ENCODE assay signal across 17 mouse cellular contexts in genomic region chr11:5855481-5855880, GRCm38 (mm10). TPM values are rescaled to one million over a fixed set of nuclear protein-coding genes. Genes with fewer than 3 reads are reported as not detected.
DNase-seq lines count a peak whose midpoint lies in the region; ATAC-seq and TF ChIP-seq lines count a peak whose summit lies in the region.
"Had no signal": no experiment of that assay in that cellular context is flagged by ENCODE, and none has a peak within 500 bp of the region (broad histone marks: within the 10 kb centered on the region; RNA-seq: fewer than 3 reads in every experiment).

No protein-coding gene starts in this region.

- in situ Hi-C loops in Patski (cut with MboI; ENCODE audit: low pct_unique_long_range_greater_than_20kb): loop anchor here (25.0 kb wide), 1 partner anchor 1568 kb away; no protein-coding TSS in a partner anchor

- no peaks in the 10 kb centered on the region for H3K4me1 ChIP-seq in hindbrain, embryonic 14.5 days (replicated peaks; ENCODE audit: control insufficient read depth, insufficient read depth, low read length)
- H3K4me1 ChIP-seq in hindbrain, embryonic 13.5 days (replicated peaks): peaks cover 6% of the 10 kb centered on the region; the same call in 1 of the 2 replicates
- peaks cover 43% of the 10 kb centered on the region for H3K4me1 ChIP-seq in E14TG2a.4 (replicated peaks; ENCODE audit: low read depth, low read length)
- H3K4me1 ChIP-seq in limb, embryonic 13.5 days: peaks cover 23% of the 10 kb centered on the region
- H3K4me1 ChIP-seq: forebrain, embryonic 12.5 days; neural tube, embryonic 15.5 days; stomach, embryonic 15.5 days had no signal

- H3K9ac ChIP-seq in hindbrain, embryonic 14.5 days: no peak overlapping the region
- no peak overlapping the region for H3K9ac ChIP-seq in hindbrain, embryonic 13.5 days
- 0 out of 2 replicates have a peak overlapping the region, but pooled peaks have one; percentile 21 for H3K9ac ChIP-seq in limb, embryonic 13.5 days
- H3K9ac ChIP-seq: forebrain, embryonic 12.5 days; heart, embryonic 15.5 days; liver, postnatal 0 days; neural tube, embryonic 15.5 days; stomach, embryonic 15.5 days had no signal

- H3K4me3 ChIP-seq in hindbrain, embryonic 14.5 days (replicated peaks; ENCODE audit: low read length): no peak overlapping the region
- H3K4me3 ChIP-seq in hindbrain, embryonic 13.5 days: no peak overlapping the region
- H3K4me3 ChIP-seq in E14TG2a.4 (replicated peaks; ENCODE audit: low read length): 0 out of 2 replicates have a peak overlapping the region, but pooled peaks have one; percentile 23
- H3K4me3 ChIP-seq in limb, embryonic 13.5 days: no peak overlapping the region
- H3K4me3 ChIP-seq: forebrain, embryonic 12.5 days; heart, embryonic 15.5 days; neural tube, embryonic 15.5 days; stomach, embryonic 15.5 days had no signal

- POLR2A ChIA-PET in Patski (lab: Charles Lee): interaction anchor here (0.9 to 2.4 kb wide), 2 partner anchors 20 to 22 kb away, joined by 3 to 14 read pairs; partner anchors contain the start of gene Pold2

- TF ChIP-seq CTCF in E14TG2a.4 (conservative IDR thresholded peaks at IDR 0.05; ENCODE audit: low read length): no peak
- no peak for TF ChIP-seq CTCF in Patski (IDR thresholded peaks at IDR 0.05)

- H3K27ac ChIP-seq in hindbrain, embryonic 14.5 days: no peak overlapping the region
- no peak overlapping the region for H3K27ac ChIP-seq in hindbrain, embryonic 13.5 days
- H3K27ac ChIP-seq in limb, embryonic 13.5 days: peak overlapping the region; percentile 74
- H3K27ac ChIP-seq: forebrain, embryonic 12.5 days; heart, embryonic 15.5 days; macrophage; neural tube, embryonic 15.5 days; stomach, embryonic 15.5 days had no signal

- H3K4me2 ChIP-seq in hindbrain, embryonic 14.5 days (replicated peaks): no peak overlapping the region
- H3K4me2 ChIP-seq in hindbrain, embryonic 13.5 days: no peak overlapping the region
- H3K4me2 ChIP-seq in limb, embryonic 13.5 days (replicated peaks): no peak overlapping the region
- H3K4me2 ChIP-seq: forebrain, embryonic 12.5 days; heart, embryonic 15.5 days; neural tube, embryonic 15.5 days; stomach, embryonic 15.5 days had no signal

- no peaks in the 10 kb centered on the region for H3K9me3 ChIP-seq in hindbrain, embryonic 14.5 days (ENCODE audit: control insufficient read depth, low read length)
- no peaks in the 10 kb centered on the region for H3K9me3 ChIP-seq in hindbrain, embryonic 13.5 days
- H3K9me3 ChIP-seq in E14TG2a.4 (ENCODE audit: low read length): no peaks in the 10 kb centered on the region
- peaks cover 5% of the 10 kb centered on the region; the same call in 1 of the 2 replicates for H3K9me3 ChIP-seq in limb, embryonic 13.5 days
- H3K9me3 ChIP-seq: heart, embryonic 15.5 days; neural tube, embryonic 15.5 days; stomach, embryonic 15.5 days had no signal

- ATAC-seq in hindbrain, embryonic 14.5 days (ENCODE audit: low FRiP score): no peak
- ATAC-seq in hindbrain, embryonic 13.5 days (ENCODE audit: low FRiP score): no peak
- ATAC-seq in Patski: peak; percentile 42
- ATAC-seq in limb, embryonic 13.5 days (ENCODE audit: low FRiP score, low read depth): peak; percentile 10; the same call in 1 of the 2 replicates
- ATAC-seq: activated CD4-positive, CD25-positive, alpha-beta regulatory T cell, adult 4 months; liver, postnatal 0 days had no signal

- H3K36me3 ChIP-seq in hindbrain, embryonic 14.5 days (replicated peaks; ENCODE audit: control insufficient read depth, insufficient read depth): no peaks in the 10 kb centered on the region
- no peaks in the 10 kb centered on the region for H3K36me3 ChIP-seq in hindbrain, embryonic 13.5 days
- no peaks in the 10 kb centered on the region for H3K36me3 ChIP-seq in E14TG2a.4 (ENCODE audit: insufficient read depth, low read length)
- H3K36me3 ChIP-seq in limb, embryonic 13.5 days: no peaks in the 10 kb centered on the region
- H3K36me3 ChIP-seq: forebrain, embryonic 12.5 days; heart, embryonic 15.5 days; neural tube, embryonic 15.5 days; stomach, embryonic 15.5 days had no signal

- H3K27me3 ChIP-seq in hindbrain, embryonic 14.5 days (ENCODE audit: control insufficient read depth, insufficient read depth, low read length): peaks cover 5% of the 10 kb centered on the region
- H3K27me3 ChIP-seq in hindbrain, embryonic 13.5 days: peaks cover 13% of the 10 kb centered on the region
- peaks cover 14% of the 10 kb centered on the region for H3K27me3 ChIP-seq in E14TG2a.4 (ENCODE audit: insufficient read depth, low read length)
- no peaks in the 10 kb centered on the region for H3K27me3 ChIP-seq in Patski
- H3K27me3 ChIP-seq in limb, embryonic 13.5 days: peaks cover 10% of the 10 kb centered on the region
- H3K27me3 ChIP-seq: heart, embryonic 15.5 days; stomach, embryonic 15.5 days had no signal

- CTCF ChIA-PET in Patski (lab: Charles Lee): interaction anchor here (0.8 to 3.2 kb wide), 6 partner anchors 8 to 31 kb away, joined by 3 to 15 read pairs (median 8); partner anchors contain the start of gene Pold2

- peak; percentile 47 for DNase-seq in hindbrain, embryonic 14.5 days (ENCODE audit: low spot score)
- DNase-seq in Patski (ENCODE audit: low read depth, low spot score): no peak
- no peak for DNase-seq in right cerebral cortex, postnatal 10 days (ENCODE audit: low spot score in 2 of 2)
- DNase-seq in kidney, postnatal 14 days: no peak
- DNase-seq: kidney, adult 18-20 months; liver, postnatal 0 days had no signal

RNA-seq across cellular contexts. Expression of gene Aebp1, which starts 6.3 kb away (rescaled TPM):
- polyA plus RNA-seq in hindbrain, embryonic 14.5 days (2014; fragmentation: Nextera tagmentation; extraction: Ambion mirVana): 19.7 and 24.4 TPM in 2 replicates
- 21.9 and 24.5 TPM in 2 replicates for polyA plus RNA-seq in hindbrain, embryonic 13.5 days (2015; fragmentation: Nextera tagmentation; extraction: Ambion mirVana)
- polyA plus RNA-seq in Patski (2021): 12.5 TPM
- 36.8 and 38.1 TPM in 2 replicates for polyA plus RNA-seq in limb, embryonic 13.5 days (2015; fragmentation: Nextera tagmentation; extraction: Ambion mirVana)

RNA-seq across cellular contexts. Expression of gene Polm, which starts 17.7 kb away (rescaled TPM):
- 4.7 TPM in 2 replicates for polyA plus RNA-seq in hindbrain, embryonic 14.5 days (2014; fragmentation: Nextera tagmentation; extraction: Ambion mirVana)
- 5.3 and 6.6 TPM in 2 replicates for polyA plus RNA-seq in hindbrain, embryonic 13.5 days (2015; fragmentation: Nextera tagmentation; extraction: Ambion mirVana)
- polyA plus RNA-seq in Patski (2021): 47.5 TPM
- 10.5 and 11.4 TPM in 2 replicates for polyA plus RNA-seq in limb, embryonic 13.5 days (2015; fragmentation: Nextera tagmentation; extraction: Ambion mirVana)

RNA-seq across cellular contexts. Expression of gene Pold2, which starts 22.6 kb away (rescaled TPM):
- 46.8 and 51.5 TPM in 2 replicates for polyA plus RNA-seq in hindbrain, embryonic 14.5 days (2014; fragmentation: Nextera tagmentation; extraction: Ambion mirVana)
- 54.3 and 57.0 TPM in 2 replicates for polyA plus RNA-seq in hindbrain, embryonic 13.5 days (2015; fragmentation: Nextera tagmentation; extraction: Ambion mirVana)
- 76.9 TPM for polyA plus RNA-seq in Patski (2021)
- 125 and 137 TPM in 2 replicates for polyA plus RNA-seq in limb, embryonic 13.5 days (2015; fragmentation: Nextera tagmentation; extraction: Ambion mirVana)

RNA-seq across cellular contexts. Expression of gene Myl7, which starts 43.1 kb away (rescaled TPM):
- not detected in 2 replicates for polyA plus RNA-seq in hindbrain, embryonic 14.5 days (2014; fragmentation: Nextera tagmentation; extraction: Ambion mirVana)
- polyA plus RNA-seq in hindbrain, embryonic 13.5 days (2015; fragmentation: Nextera tagmentation; extraction: Ambion mirVana): 1.9 and 2.7 TPM in 2 replicates
- polyA plus RNA-seq in Patski (2021): not detected
- 0.80 TPM in 1 of 2 replicates, not detected in the other for polyA plus RNA-seq in limb, embryonic 13.5 days (2015; fragmentation: Nextera tagmentation; extraction: Ambion mirVana)
- polyA plus RNA-seq: activated CD4-positive, CD25-positive, alpha-beta regulatory T cell, adult 4 months; cerebellum, adult 2 months; macrophage; midbrain, embryonic 16.5 days had no signal

RNA-seq across cellular contexts. Expression of gene Pgam2, which starts 51.9 kb away (rescaled TPM):
- 2.5 and 2.9 TPM in 2 replicates for polyA plus RNA-seq in hindbrain, embryonic 14.5 days (2014; fragmentation: Nextera tagmentation; extraction: Ambion mirVana)
- polyA plus RNA-seq in hindbrain, embryonic 13.5 days (2015; fragmentation: Nextera tagmentation; extraction: Ambion mirVana): 3.4 and 4.3 TPM in 2 replicates
- polyA plus RNA-seq in Patski (2021): 7.7 TPM
- 57.5 and 63.3 TPM in 2 replicates for polyA plus RNA-seq in limb, embryonic 13.5 days (2015; fragmentation: Nextera tagmentation; extraction: Ambion mirVana)
- polyA plus RNA-seq: macrophage had no signal

Comparison
In these comparisons a context has a peak if more than half of its experiments do, and no peak if none do; other contexts are left out.
1. ATAC-seq: peak in Patski (single experiment) and limb, embryonic 13.5 days (single experiment); none in hindbrain, embryonic 14.5 days (single experiment) and hindbrain, embryonic 13.5 days (single experiment).